Mouse (Mus musculus) olfactory bulb, adult 2 months (tissue): ENCODE results near the gene 1700021F05Rik.

Experiments used
- CTCF ChIP-seq: fragments of 200-500 bp; IDR thresholded peaks from 2 replicates; pipeline ENCODE4 v1.5.1; 2012; ENCODE audit warnings: low read depth, mild to moderate bottlenecking, low read length, moderate library complexity; ENCODE audit not compliant: insufficient read depth
- POLR2A ChIP-seq: fragments of 200-500 bp; IDR thresholded peaks from 2 replicates; pipeline ENCODE4 v1.6.1; 2012; ENCODE audit warnings: mild to moderate bottlenecking, low read depth, low read length, moderate library complexity; ENCODE audit not compliant: insufficient read depth

GRCm38 (mm10) chr10:43561311-43561710 is 20.5 kb upstream of the 1700021F05Rik start:
- TF ChIP-seq CTCF (no peak), POLR2A (no peak)
